Mouse (Mus musculus): Measurements from ENCODE around the gene Efna2. TPM values are rescaled to one million over a fixed set of nuclear protein-coding genes. Genes with fewer than 3 reads are reported as not detected.
"Not testable (repeated sequence)": the region's sequence is repeated elsewhere in the genome, so short reads cannot be mapped to it uniquely, and the experiment has no call there.

Efna2 gene
- polyA plus RNA-seq, 2 experiments from 2014 or later: not detected

DNA sequence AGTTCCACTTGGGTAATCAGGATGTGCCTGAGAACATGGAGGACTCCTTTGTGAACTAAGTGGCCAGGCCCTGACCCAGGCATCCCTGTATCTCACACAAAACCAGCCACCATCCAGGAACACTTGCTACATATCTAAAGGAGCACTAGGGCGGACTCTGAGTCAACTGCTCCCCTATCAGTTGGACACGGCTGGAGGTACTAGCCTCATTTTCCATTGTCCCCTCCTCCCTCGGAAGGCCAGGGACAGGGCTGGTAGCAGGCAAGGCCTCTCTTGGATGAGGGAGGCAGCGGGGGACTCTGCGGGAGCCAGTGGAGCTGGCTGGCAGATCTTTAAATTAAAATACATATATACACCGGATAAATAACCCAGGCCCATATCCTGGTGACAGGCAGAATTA, 14.7 kb downstream of the Efna2 start:
- no peak for ATAC-seq

- no peak for ATAC-seq
Measured at GRCm38 (mm10) chr10:80194441-80194840, 15.2 kb downstream of the Efna2 start.

GRCm38 (mm10) chr10:80196167-80196566, 16.9 kb downstream of the Efna2 start:
- ATAC-seq: no peak

DNA sequence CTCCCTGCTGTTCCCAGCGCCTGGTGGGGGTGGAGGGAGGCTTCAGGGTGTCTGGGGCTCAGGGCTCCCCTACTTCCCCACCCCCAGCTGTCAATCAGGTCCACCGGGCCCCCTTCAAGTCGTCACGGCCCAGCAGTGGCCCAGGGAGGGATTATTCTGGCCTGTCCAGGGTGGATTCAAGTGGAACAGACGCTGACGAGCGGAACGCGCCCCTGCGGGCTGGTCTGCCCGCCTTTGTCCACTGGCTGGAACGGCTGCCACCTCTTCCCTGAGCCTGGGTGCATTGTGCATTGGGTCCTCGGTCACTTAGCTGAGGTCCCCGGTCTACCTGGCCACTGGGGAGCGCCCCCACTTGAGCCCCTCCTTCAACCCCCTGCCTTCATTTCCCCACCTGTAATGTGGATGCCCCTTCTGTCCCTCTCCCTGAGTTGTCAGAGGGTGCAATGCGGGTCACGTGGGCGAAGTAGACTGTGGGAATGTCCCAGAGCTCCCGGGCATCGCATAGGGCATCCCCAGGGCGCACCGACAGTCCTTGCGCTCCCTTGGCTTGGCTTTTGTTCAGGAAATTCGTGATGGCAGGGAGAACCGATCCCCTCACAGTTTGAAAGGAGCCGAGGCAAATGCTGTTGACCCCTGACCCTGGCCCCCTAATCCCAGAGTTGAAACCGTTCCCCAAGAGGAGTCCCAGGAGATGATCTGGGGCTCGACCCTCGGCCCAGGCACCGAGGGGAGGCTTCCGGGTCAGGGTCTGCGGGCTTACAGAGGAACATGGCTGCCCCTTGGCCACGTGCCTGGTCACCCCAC, 17.7 kb downstream of the Efna2 start:
- ATAC-seq: no peak

- ATAC-seq: peak; percentile 75
Measured at GRCm38 (mm10) chr10:80199440-80200008, 20.2 kb downstream of the Efna2 start.

DNA sequence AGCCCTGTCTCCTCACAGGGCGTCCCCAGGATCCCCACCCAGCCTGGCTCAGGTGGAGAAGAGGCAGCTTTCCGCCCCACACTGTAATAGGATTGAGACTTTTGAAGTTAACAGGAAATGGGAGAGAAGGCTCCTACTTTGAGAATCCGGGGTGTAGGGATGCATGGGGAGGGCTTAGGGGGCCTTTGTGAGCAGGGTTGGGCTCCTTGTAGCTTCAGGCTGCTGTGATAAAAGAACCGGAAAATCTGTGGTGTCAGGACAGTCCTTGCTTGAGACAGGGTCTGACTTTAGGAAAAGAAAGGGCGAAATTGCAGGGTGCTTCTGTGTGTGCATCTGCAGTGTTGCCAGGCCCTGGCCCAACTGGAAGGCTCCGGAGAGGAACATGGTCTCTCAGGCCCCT, 21.2 kb downstream of the Efna2 start:
- no peak for ATAC-seq

- ATAC-seq: no peak
Measured at GRCm38 (mm10) chr10:80204055-80204454, 24.8 kb downstream of the Efna2 start.

- ATAC-seq: no peak
Measured at GRCm38 (mm10) chr10:80207201-80207600, 27.9 kb downstream of the Efna2 start.

- ATAC-seq: no peak
Measured at GRCm38 (mm10) chr10:80207676-80208075, 28.4 kb downstream of the Efna2 start.

DNA sequence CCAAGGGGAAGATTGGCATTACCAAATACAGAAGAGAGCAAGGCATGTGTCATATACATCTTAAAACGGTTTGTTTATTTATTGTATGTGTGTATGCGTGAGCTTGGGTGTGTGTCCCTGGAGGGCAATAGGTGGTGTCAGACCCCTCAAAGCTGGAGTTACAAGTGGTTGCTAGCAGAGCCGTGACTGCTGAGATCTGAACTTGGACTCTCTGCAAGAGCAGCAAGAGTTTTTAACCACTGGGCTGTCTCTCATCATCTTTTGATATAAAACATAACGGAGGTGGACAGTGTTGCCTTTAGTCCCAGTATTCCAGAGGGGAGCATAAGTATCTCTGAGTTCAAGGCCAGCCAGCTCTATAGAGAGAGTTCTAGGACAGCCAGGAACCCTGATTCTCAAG, 29.0 kb downstream of the Efna2 start:
- no peak for ATAC-seq

DNA sequence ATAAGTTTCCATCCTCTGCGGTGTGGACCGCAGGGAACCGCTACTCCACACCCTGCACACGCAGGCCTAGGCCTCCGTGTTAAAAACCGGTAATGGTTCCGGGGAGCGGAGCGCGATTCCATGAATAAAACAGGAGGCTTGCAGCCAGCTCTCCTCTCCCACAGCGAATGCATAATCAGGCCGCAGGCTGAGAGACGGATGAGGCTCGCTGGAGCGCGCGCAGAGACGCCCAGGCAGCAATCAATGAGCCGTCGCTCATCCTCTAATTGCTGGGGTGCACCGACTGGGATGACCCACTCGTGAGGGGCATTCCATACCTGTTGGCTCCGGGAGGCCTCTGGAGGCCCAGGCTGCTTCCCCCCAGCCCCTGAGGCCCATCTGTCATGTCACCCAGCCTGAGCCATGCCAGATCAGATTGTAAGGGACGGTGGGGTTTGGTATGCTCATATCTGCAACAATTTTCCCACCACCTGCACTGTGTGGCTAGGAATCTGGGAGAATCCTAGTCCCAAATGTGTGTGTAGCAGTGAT, 29.6 kb downstream of the Efna2 start:
- no peak for ATAC-seq

DNA sequence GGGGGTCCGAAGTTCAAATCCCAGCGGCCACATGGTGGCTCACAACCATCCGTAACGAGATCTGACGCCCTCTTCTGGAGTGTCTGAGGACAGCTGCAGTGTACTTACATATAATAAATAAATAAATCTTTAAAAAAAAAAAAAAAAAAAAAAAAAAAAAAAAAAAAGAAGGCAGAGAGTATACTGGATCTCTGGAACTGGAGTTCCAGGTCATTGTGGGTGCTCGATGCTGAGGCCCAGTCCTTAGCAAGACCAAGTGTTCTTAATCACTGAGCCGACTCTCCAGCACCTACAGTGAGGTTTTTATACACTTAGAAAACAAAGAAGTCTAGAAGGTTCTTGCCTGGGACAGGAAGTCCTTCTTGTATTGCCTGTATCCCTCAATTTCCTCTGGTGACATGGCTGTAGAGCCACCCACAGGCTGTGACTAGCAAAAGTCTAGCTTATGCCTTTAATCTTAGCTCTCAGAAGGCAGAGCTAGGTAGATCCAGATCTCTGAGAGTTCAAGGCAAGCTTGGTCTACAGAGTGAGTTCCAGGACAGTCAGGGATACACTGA, 32.3 kb downstream of the Efna2 start:
- not testable (repeated sequence) for ATAC-seq

- ATAC-seq: no peak
Measured at GRCm38 (mm10) chr10:80215048-80215772, 35.9 kb downstream of the Efna2 start.

- no peak for ATAC-seq
Measured at GRCm38 (mm10) chr10:80220676-80221075, 41.4 kb downstream of the Efna2 start.

DNA sequence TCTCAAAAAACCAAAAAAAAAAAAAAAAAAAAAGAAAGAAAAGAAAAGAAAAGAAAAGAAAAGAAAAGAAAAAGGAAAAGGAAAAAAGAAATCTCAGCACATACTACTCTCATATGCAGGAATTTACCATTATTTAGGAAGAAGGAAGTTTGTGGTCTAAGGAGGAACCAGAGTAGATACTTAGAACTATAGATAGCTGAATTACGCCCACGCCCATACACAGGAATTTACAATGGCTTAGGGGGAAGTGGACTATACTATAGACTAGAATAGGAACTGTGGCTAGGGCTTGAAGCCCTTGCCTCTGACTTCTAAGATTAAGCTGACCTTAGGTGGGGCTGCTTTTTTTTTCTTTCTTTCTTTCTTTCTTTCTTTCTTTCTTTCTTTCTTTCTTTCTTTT, 43.9 kb downstream of the Efna2 start:
- not testable (repeated sequence) for ATAC-seq

- ATAC-seq: no peak
Measured at GRCm38 (mm10) chr10:80226071-80226415, 46.8 kb downstream of the Efna2 start.

DNA sequence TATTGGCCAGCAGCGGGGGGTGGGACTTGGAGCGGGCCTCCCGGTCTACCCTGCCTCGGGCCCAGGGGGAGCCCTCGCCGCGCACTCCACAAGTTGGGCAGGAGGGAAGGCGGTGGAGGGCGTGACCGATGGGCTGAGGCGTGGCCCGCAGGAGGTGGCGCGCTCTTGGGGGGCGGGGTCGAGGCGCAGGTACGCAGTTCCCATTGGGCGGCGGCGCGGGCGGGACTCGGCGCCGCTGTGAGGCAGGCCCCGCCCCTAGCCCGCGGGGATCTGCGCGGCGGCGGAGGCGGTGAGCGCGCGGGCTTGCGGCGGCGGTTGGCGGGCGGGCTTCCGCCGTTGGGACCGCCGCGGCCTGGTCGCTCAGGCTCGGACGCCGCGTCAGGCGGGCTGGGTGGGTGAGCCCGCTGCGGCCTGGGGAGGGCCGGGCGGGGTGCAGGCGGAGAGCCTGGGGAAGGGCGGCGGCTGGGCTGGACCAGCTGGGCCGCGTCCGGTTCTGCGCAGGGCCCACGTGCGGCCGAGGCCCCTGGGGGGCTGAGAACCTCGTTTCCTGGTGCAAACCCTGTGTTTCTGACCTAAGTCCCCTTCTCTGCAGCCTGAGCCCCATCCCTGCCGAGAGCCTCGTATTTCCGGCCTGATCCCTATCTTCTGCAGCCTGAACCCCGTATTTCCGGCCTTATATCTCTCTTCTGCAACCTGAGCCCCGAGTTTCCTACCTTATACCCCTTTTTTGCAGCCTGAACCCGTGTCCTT, 47.3 kb downstream of the Efna2 start, which contains the start of gene Mum1:
Mum1 (plus strand) TSS at position 19 of the 750 bp plus-strand sequence.
- peak; percentile 92 for ATAC-seq

GRCm38 (mm10) chr10:80227166-80227539, 47.9 kb downstream of the Efna2 start:
- no peak for ATAC-seq

GRCm38 (mm10) chr10:80227877-80228775, 48.8 kb downstream of the Efna2 start:
- ATAC-seq: no peak

GRCm38 (mm10) chr10:80236145-80236825, 57.0 kb downstream of the Efna2 start:
- no peak for ATAC-seq

GRCm38 (mm10) chr10:80237020-80237419, 57.7 kb downstream of the Efna2 start:
- no peak for ATAC-seq
